Mouse (Mus musculus): Measurements from ENCODE around the gene Dyx1c1. TPM values are rescaled to one million over a fixed set of nuclear protein-coding genes. Genes with fewer than 3 reads are reported as not detected.

Dyx1c1 gene
- total and polyA plus RNA-seq, 2 experiments from 2014 or later = 0.51 TPM; not detected in 1

DNA sequence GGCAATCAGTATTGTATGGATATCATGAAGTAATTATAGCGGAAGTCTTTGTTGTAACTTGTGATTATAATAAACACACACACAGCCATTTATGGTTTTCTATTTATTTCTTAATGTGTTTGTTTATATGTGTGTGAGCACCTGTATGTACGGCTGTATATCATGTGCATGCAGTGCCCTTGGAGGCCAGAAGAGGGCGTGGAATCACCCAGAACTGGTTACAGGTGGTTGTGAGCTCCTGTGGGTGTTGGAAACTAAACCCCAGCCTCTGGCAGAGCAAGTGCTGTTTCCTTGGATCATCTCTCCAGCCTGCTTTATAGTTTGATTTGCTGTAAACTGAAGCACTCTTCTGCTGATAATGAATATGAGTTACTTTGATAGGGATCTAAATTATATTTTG lies 15.2 kb upstream of the Dyx1c1 start:
- Histone ChIP-seq H3K36me3 (replicated peaks; ENCODE audit: control insufficient read depth, insufficient read depth, low read length) (peaks cover 11% of the 10 kb centered on the region), H3K27ac (ENCODE audit: low read depth) (no peak overlapping the region), H3K9me3 (replicated peaks; ENCODE audit: control insufficient read depth, low read length) (peaks cover 7% of the 10 kb centered on the region; the same call in 1 of the 2 replicates), H3K9ac (replicated peaks; ENCODE audit: low read depth, low read length) (no peak overlapping the region), H3K4me3 (ENCODE audit: low read depth, low read length) (no peak overlapping the region), H3K27me3 (ENCODE audit: control insufficient read depth, insufficient read depth, low read length) (no peaks in the 10 kb centered on the region), H3K4me1 (ENCODE audit: control insufficient read depth, insufficient read depth) (no peaks in the 10 kb centered on the region), H3K4me2 (ENCODE audit: low read depth, low read length) (no peak overlapping the region)
- TF ChIP-seq EP300 (IDR thresholded peaks at IDR 0.05; ENCODE audit: low read depth) (no peak), CTCF (IDR thresholded peaks at IDR 0.05; ENCODE audit: low read depth) (no peak)
- ATAC-seq (ENCODE audit: insufficient read depth, low read depth) (no peak), DNase-seq (ENCODE audit: low spot score) (no peak)
- WGBS = 60% methylated on average over 3 of the region's 3 CpGs

DNA sequence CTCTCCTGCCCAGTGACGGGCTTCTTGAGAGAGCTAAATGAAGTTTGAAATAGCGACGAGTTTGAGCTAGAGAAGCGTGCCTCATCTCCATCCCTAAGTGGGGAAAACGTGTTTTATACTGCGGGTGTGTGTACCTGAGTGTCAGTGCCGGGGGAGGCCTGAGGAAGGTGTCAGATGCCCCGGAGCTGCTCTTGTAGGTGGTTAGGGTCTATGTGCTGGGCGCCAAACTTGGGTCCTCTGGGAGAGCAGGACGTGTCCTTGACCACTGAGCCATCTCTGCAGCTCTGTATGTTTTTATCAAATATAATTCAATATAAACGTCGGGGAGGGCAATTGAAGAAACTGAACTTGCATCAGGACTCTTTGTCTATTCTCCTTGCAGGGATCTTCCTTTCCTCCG lies 14.3 kb upstream of the Dyx1c1 start:
- Histone ChIP-seq H3K9ac (replicated peaks; ENCODE audit: low read depth, low read length) (no peak overlapping the region), H3K4me2 (ENCODE audit: low read depth, low read length) (no peak overlapping the region), H3K4me3 (ENCODE audit: low read depth, low read length) (no peak overlapping the region), H3K4me1 (ENCODE audit: control insufficient read depth, insufficient read depth) (no peaks in the 10 kb centered on the region), H3K9me3 (replicated peaks; ENCODE audit: control insufficient read depth, low read length) (peaks cover 7% of the 10 kb centered on the region; the same call in 1 of the 2 replicates), H3K27me3 (ENCODE audit: control insufficient read depth, insufficient read depth, low read length) (no peaks in the 10 kb centered on the region), H3K27ac (ENCODE audit: low read depth) (no peak overlapping the region), H3K36me3 (replicated peaks; ENCODE audit: control insufficient read depth, insufficient read depth, low read length) (peaks cover 11% of the 10 kb centered on the region)
- DNase-seq (ENCODE audit: low spot score) (no peak), ATAC-seq (ENCODE audit: insufficient read depth, low read depth) (no peak)
- WGBS = 83% methylated on average over 13 of the region's 13 CpGs
- TF ChIP-seq CTCF (IDR thresholded peaks at IDR 0.05; ENCODE audit: low read depth) (no peak), EP300 (IDR thresholded peaks at IDR 0.05; ENCODE audit: low read depth) (no peak)

DNA sequence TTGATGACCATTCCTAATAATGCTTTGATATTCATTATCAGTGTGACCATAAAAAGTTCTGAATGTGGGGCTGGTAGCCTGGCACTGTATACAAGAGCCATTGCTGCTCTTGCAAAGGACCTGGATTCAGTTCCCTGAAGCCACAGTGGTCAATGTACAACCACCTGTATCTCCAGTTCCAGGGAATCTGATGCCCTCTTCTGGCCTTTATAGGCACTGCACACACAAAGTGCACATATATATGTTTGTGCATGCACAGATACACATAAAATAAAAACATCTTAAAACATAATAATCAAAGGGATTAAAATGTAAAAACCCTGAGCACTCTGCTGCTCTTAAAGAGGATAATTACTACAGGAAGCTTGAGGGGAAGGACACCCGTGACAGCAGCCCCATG lies 11.6 kb upstream of the Dyx1c1 start:
- Histone ChIP-seq H3K4me1 (ENCODE audit: control insufficient read depth, insufficient read depth) (no peaks in the 10 kb centered on the region), H3K4me3 (ENCODE audit: low read depth, low read length) (no peak overlapping the region), H3K4me2 (ENCODE audit: low read depth, low read length) (no peak overlapping the region), H3K36me3 (replicated peaks; ENCODE audit: control insufficient read depth, insufficient read depth, low read length) (peaks cover 11% of the 10 kb centered on the region), H3K9ac (replicated peaks; ENCODE audit: low read depth, low read length) (no peak overlapping the region), H3K27me3 (ENCODE audit: control insufficient read depth, insufficient read depth, low read length) (no peaks in the 10 kb centered on the region), H3K27ac (ENCODE audit: low read depth) (no peak overlapping the region), H3K9me3 (replicated peaks; ENCODE audit: control insufficient read depth, low read length) (peaks cover 7% of the 10 kb centered on the region; the same call in 1 of the 2 replicates)
- ATAC-seq (ENCODE audit: insufficient read depth, low read depth) (no peak), DNase-seq (ENCODE audit: low spot score) (no peak)
- TF ChIP-seq EP300 (IDR thresholded peaks at IDR 0.05; ENCODE audit: low read depth) (no peak), CTCF (IDR thresholded peaks at IDR 0.05; ENCODE audit: low read depth) (no peak)
- WGBS = 97% methylated on average over 1 of the region's 1 CpGs

DNA sequence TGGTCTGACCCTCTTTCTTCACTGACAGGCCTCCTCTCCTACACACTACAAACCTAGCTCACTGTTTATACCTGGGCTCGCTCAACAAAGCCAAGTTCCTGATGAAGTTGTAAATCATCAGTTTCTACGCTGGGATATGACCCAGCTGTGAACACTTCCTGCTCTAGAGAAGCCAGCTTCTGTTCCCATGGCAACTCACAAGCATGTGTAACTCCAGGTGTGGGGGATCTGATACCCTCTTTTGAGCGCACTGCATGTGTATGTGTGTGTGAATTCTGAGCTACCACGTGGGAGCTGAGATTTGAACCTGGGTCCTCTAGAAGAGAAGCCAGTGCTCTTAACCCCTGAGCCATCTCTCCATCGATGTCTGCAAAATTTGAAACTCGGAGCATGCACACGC lies 9.0 kb upstream of the Dyx1c1 start:
- WGBS = 70% methylated on average over 7 of the region's 7 CpGs
- DNase-seq (ENCODE audit: low spot score) (no peak), ATAC-seq (ENCODE audit: insufficient read depth, low read depth) (no peak)
- H3K9me3 ChIP-seq (replicated peaks; ENCODE audit: control insufficient read depth, low read length) = peaks cover 7% of the 10 kb centered on the region; the same call in 1 of the 2 replicates
- no peak overlapping the region for H3K4me2 ChIP-seq (ENCODE audit: low read depth, low read length)
- TF ChIP-seq CTCF (IDR thresholded peaks at IDR 0.05; ENCODE audit: low read depth) = no peak
- no peak for TF ChIP-seq EP300 (IDR thresholded peaks at IDR 0.05; ENCODE audit: low read depth)
- H3K4me3 ChIP-seq (ENCODE audit: low read depth, low read length) = no peak overlapping the region
- H3K27ac ChIP-seq (ENCODE audit: low read depth) = no peak overlapping the region
- H3K9ac ChIP-seq (replicated peaks; ENCODE audit: low read depth, low read length) = no peak overlapping the region
- no peaks in the 10 kb centered on the region for H3K4me1 ChIP-seq (ENCODE audit: control insufficient read depth, insufficient read depth)
- H3K27me3 ChIP-seq (ENCODE audit: control insufficient read depth, insufficient read depth, low read length) = no peaks in the 10 kb centered on the region
- H3K36me3 ChIP-seq (replicated peaks; ENCODE audit: control insufficient read depth, insufficient read depth, low read length) = peaks cover 11% of the 10 kb centered on the region

DNA sequence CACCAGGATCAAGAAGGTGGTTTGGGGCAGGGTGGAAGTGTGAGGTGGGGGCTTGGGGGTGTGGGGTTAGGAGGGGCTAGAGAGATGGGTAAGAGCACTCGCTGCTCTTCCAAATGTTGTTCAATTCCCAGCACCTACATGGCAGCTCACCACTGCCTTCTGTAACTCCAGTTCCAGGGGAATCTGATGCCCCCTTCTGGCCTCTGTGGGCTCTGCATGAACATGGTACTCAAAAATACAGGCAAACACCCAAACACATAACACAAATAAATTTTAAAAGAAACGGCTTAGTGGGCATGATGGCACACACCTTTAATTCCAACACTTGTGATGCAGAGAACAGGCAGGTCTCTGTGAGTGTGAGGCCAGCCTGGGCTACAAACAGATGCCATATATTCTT lies 3.8 kb upstream of the Dyx1c1 start:
- Histone ChIP-seq H3K4me3 (ENCODE audit: low read depth, low read length) (no peak overlapping the region), H3K9me3 (replicated peaks; ENCODE audit: control insufficient read depth, low read length) (no peaks in the 10 kb centered on the region), H3K9ac (replicated peaks; ENCODE audit: low read depth, low read length) (no peak overlapping the region), H3K27me3 (ENCODE audit: control insufficient read depth, insufficient read depth, low read length) (no peaks in the 10 kb centered on the region), H3K36me3 (replicated peaks; ENCODE audit: control insufficient read depth, insufficient read depth, low read length) (no peaks in the 10 kb centered on the region), H3K27ac (ENCODE audit: low read depth) (no peak overlapping the region), H3K4me2 (ENCODE audit: low read depth, low read length) (no peak overlapping the region), H3K4me1 (ENCODE audit: control insufficient read depth, insufficient read depth) (no peaks in the 10 kb centered on the region; the same call in 1 of the 2 replicates)
- WGBS = 63% methylated on average over 2 of the region's 2 CpGs
- DNase-seq (ENCODE audit: low spot score) (no peak), ATAC-seq (ENCODE audit: insufficient read depth, low read depth) (no peak)
- TF ChIP-seq CTCF (IDR thresholded peaks at IDR 0.05; ENCODE audit: low read depth) (peak; percentile 26; the same call in 1 of the 2 replicates), EP300 (IDR thresholded peaks at IDR 0.05; ENCODE audit: low read depth) (no peak)

DNA sequence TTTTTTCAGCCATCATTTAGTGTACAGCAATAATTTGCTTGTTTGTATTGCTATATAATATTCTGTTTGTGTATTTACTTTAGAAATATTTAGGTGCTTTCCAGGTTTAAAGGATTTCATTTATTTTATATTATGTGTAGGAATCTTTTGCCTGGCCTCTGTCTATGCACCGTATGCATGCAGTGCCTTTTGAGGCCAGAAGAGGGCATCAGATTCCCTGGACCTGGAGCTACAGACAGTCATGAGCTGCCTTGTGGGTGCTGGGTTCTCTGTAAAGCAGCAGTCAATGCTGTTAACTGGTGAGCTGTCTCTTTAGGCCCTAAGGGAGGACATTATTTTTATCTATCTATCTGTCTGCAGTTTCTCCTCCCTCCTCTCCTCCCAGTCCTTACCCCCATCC lies 3.0 kb upstream of the Dyx1c1 start:
- Histone ChIP-seq H3K36me3 (replicated peaks; ENCODE audit: control insufficient read depth, insufficient read depth, low read length) (no peaks in the 10 kb centered on the region), H3K4me2 (ENCODE audit: low read depth, low read length) (no peak overlapping the region), H3K27me3 (ENCODE audit: control insufficient read depth, insufficient read depth, low read length) (no peaks in the 10 kb centered on the region), H3K9me3 (replicated peaks; ENCODE audit: control insufficient read depth, low read length) (no peaks in the 10 kb centered on the region), H3K9ac (replicated peaks; ENCODE audit: low read depth, low read length) (no peak overlapping the region), H3K4me3 (ENCODE audit: low read depth, low read length) (no peak overlapping the region), H3K27ac (ENCODE audit: low read depth) (no peak overlapping the region), H3K4me1 (ENCODE audit: control insufficient read depth, insufficient read depth) (no peaks in the 10 kb centered on the region; the same call in 1 of the 2 replicates)
- DNase-seq (ENCODE audit: low spot score) = no peak
- ATAC-seq (ENCODE audit: insufficient read depth, low read depth) = no peak; the same call in 1 of the 2 replicates
- WGBS = 17% methylated on average over 1 of the region's 1 CpGs
- TF ChIP-seq CTCF (IDR thresholded peaks at IDR 0.05; ENCODE audit: low read depth) = peak; percentile 68
- no peak for TF ChIP-seq EP300 (IDR thresholded peaks at IDR 0.05; ENCODE audit: low read depth)
